Mouse (Mus musculus) erythroblast, embryonic 14.5 days (primary cell): ENCODE results near the gene Inhbc.

Experiments used
- GATA1 ChIP-seq: IDR thresholded peaks from 2 replicates; pipeline ENCODE4 v1.6.1; 2012; ENCODE audit warnings: low read length, inconsistent platforms, mixed read lengths
- TAL1 ChIP-seq: IDR thresholded peaks from 3 replicates; pipeline ENCODE4 v1.6.1; 2012; ENCODE audit warnings: low read length, inconsistent platforms, mixed read lengths

- TF ChIP-seq GATA1 (no peak), TAL1 (no peak)
These were observed 9.4 kb upstream of the Inhbc start for GRCm38 (mm10) chr10:127379654-127380053.
